Mouse (Mus musculus) MEL (cell line): ENCODE results near the gene Adcy4. TPM values are rescaled to one million over a fixed set of nuclear protein-coding genes. Genes with fewer than 3 reads are reported as not detected.

Experiments used
- DNase-seq: peaks from one replicate; pipeline ENCODE4 v3.0.0; 2011; ENCODE audit warnings: low read depth, low spot score
- H3K27ac ChIP-seq: 2 replicates; pipeline ENCODE4 v1.5.1; 2012; ENCODE audit warnings: low read depth, mild to moderate bottlenecking, control low read depth, low read length, moderate library complexity; ENCODE audit not compliant: control insufficient read depth
- H3K27me3 ChIP-seq, 2 experiments: fragments of 150-350 bp in 1 of 2; sonication (generic) in 1 of 2; 2 replicates each; pipeline ENCODE4 v1.6.1; 2012; ENCODE audit warnings: low read length in 2 of 2, mild to moderate bottlenecking in 2 of 2, improper control_type of control experiment in 1 of 2, moderate library complexity in 1 of 2; ENCODE audit not compliant: insufficient read depth in 2 of 2, control insufficient read depth in 1 of 2
- H3K36me3 ChIP-seq, 2 experiments: 2 replicates each; pipeline ENCODE4 v1.6.1; 2012 to 2014; ENCODE audit warnings: low read length in 2 of 2, improper control_type of control experiment in 1 of 2, inconsistent platforms in 1 of 2, mild to moderate bottlenecking in 1 of 2; ENCODE audit not compliant: insufficient read depth in 2 of 2, control insufficient read depth in 1 of 2
- H3K4me1 ChIP-seq, 2 experiments: fragments of 150-350 bp in 1 of 2; sonication (generic) in 1 of 2; 2 replicates each; pipeline ENCODE4 v1.6.1; 2012; ENCODE audit warnings: low read length in 2 of 2, improper control_type of control experiment in 1 of 2, mild to moderate bottlenecking in 1 of 2; ENCODE audit not compliant: insufficient read depth in 2 of 2, control insufficient read depth in 1 of 2
- H3K4me3 ChIP-seq, 2 experiments: fragments of 150-350 bp in 1 of 2; sonication (generic) in 1 of 2; 2 replicates each; pipeline ENCODE4 v1.5.1; 2012; ENCODE audit warnings: low read depth in 2 of 2, low read length in 2 of 2, mild to moderate bottlenecking in 2 of 2, moderate library complexity in 2 of 2, control low read depth in 1 of 2, improper control_type of control experiment in 1 of 2; ENCODE audit not compliant: control insufficient read depth in 1 of 2, insufficient read depth in 1 of 2
- H3K79me2 ChIP-seq: 2 replicates; pipeline ENCODE4 v1.6.1; 2012; ENCODE audit warnings: mild to moderate bottlenecking, low read length, moderate library complexity; ENCODE audit not compliant: control insufficient read depth, poor library complexity, insufficient read depth
- H3K9ac ChIP-seq: 2 replicates; pipeline ENCODE4 v1.6.1; 2012; ENCODE audit warnings: low read depth, mild to moderate bottlenecking, control low read depth, low read length, moderate library complexity; ENCODE audit not compliant: control insufficient read depth, poor library complexity, severe bottlenecking
- H3K9me3 ChIP-seq: fragments of 150-350 bp; sonication (generic); replicated peaks from 2 replicates; pipeline ENCODE4 v1.6.1; 2012; ENCODE audit warnings: mild to moderate bottlenecking, low read length, improper control_type of control experiment, moderate library complexity; ENCODE audit not compliant: insufficient read depth
- CHD2 ChIP-seq: IDR thresholded peaks from 2 replicates; pipeline ENCODE4 v1.6.1; 2011; ENCODE audit warnings: low read length, improper control_type of control experiment
- CTCF ChIP-seq, 3 experiments: IDR thresholded peaks in 2 of 3; conservative IDR thresholded peaks in 1 of 3; 2 replicates each; pipeline ENCODE4 v1.5.1; 2011 to 2012; ENCODE audit warnings: low read length in 3 of 3, low read depth in 2 of 3, mild to moderate bottlenecking in 2 of 3, improper control_type of control experiment in 1 of 3, inconsistent platforms in 1 of 3, mixed read lengths in 1 of 3, moderate library complexity in 1 of 3; ENCODE audit not compliant: control insufficient read depth in 1 of 3, insufficient read depth in 1 of 3, poor library complexity in 1 of 3, severe bottlenecking in 1 of 3
- EP300 ChIP-seq, 2 experiments: IDR thresholded peaks; 2 replicates each; pipeline ENCODE4 v1.6.1; 2011; ENCODE audit warnings: improper control_type of control experiment in 2 of 2, low read length in 2 of 2, low read depth in 1 of 2, mild to moderate bottlenecking in 1 of 2
- ETS1 ChIP-seq: IDR thresholded peaks from 2 replicates; pipeline ENCODE4 v1.6.1; 2012; ENCODE audit warnings: low read depth, mild to moderate bottlenecking, inconsistent platforms, low read length, improper control_type of control experiment, moderate library complexity
- GABPA ChIP-seq: IDR thresholded peaks from 2 replicates; pipeline ENCODE4 v1.6.1; 2012; ENCODE audit warnings: low read depth, mild to moderate bottlenecking, inconsistent platforms, low read length, improper control_type of control experiment, moderate library complexity
- GATA1 ChIP-seq: IDR thresholded peaks from 2 replicates; pipeline ENCODE4 v1.6.1; 2011; ENCODE audit warnings: low read depth, low read length, improper control_type of control experiment
- HCFC1 ChIP-seq: IDR thresholded peaks from 2 replicates; pipeline ENCODE4 v1.6.1; 2012; ENCODE audit warnings: low read depth, mild to moderate bottlenecking, inconsistent platforms, low read length, improper control_type of control experiment, moderate library complexity
- JUND ChIP-seq: IDR thresholded peaks from 2 replicates; pipeline ENCODE4 v1.6.1; 2011; ENCODE audit warnings: low read depth, mild to moderate bottlenecking, improper control_type of control experiment, low read length
- MAX ChIP-seq: IDR thresholded peaks from 2 replicates; pipeline ENCODE4 v1.6.1; 2011; ENCODE audit warnings: low read length, improper control_type of control experiment
- MEF2A ChIP-seq: IDR thresholded peaks from 2 replicates; pipeline ENCODE4 v1.6.1; 2014; ENCODE audit warnings: low read depth, mild to moderate bottlenecking, inconsistent platforms, low read length, improper control_type of control experiment; ENCODE audit not compliant: poor library complexity, insufficient replicate concordance, severe bottlenecking; ENCODE audit errors: extremely low read depth
- MXI1 ChIP-seq: IDR thresholded peaks from 2 replicates; pipeline ENCODE4 v1.6.1; 2011; ENCODE audit warnings: mild to moderate bottlenecking, low read depth, low read length, improper control_type of control experiment
- MYB ChIP-seq: IDR thresholded peaks from 2 replicates; pipeline ENCODE4 v1.6.1; 2011; ENCODE audit warnings: mild to moderate bottlenecking, low read depth, low read length, improper control_type of control experiment
- MYC ChIP-seq: IDR thresholded peaks from 2 replicates; pipeline ENCODE4 v1.6.1; 2011; ENCODE audit warnings: low read depth, mild to moderate bottlenecking, low read length, improper control_type of control experiment, moderate library complexity
- POLR2A ChIP-seq, 2 experiments: IDR thresholded peaks; 2 replicates each; pipeline ENCODE4 v1.6.1; 2011 to 2012; ENCODE audit warnings: low read length in 2 of 2, mild to moderate bottlenecking in 2 of 2, control low read depth in 1 of 2, improper control_type of control experiment in 1 of 2, low read depth in 1 of 2, moderate library complexity in 1 of 2; ENCODE audit not compliant: control insufficient read depth in 1 of 2, insufficient read depth in 1 of 2, poor library complexity in 1 of 2
- POLR2AphosphoS2 ChIP-seq: IDR thresholded peaks from 2 replicates; pipeline ENCODE4 v1.6.1; 2011; ENCODE audit warnings: low read length, improper control_type of control experiment
- RCOR1 ChIP-seq: IDR thresholded peaks from 2 replicates; pipeline ENCODE4 v1.6.1; 2012; ENCODE audit warnings: low read depth, mild to moderate bottlenecking, inconsistent platforms, low read length, improper control_type of control experiment
- SIN3A ChIP-seq: IDR thresholded peaks from 2 replicates; pipeline ENCODE4 v1.6.1; 2012; ENCODE audit warnings: low read length, improper control_type of control experiment, inconsistent platforms
- SMC3 ChIP-seq: IDR thresholded peaks from 2 replicates; pipeline ENCODE4 v1.6.1; 2011; ENCODE audit warnings: low read depth, low read length, improper control_type of control experiment
- TAL1 ChIP-seq: IDR thresholded peaks from 2 replicates; pipeline ENCODE4 v1.6.1; 2012; ENCODE audit warnings: mild to moderate bottlenecking, inconsistent platforms, low read length, moderate library complexity, mixed read lengths
- TBP ChIP-seq: IDR thresholded peaks from 2 replicates; pipeline ENCODE4 v1.8.0; 2011; ENCODE audit warnings: low read depth, low read length, improper control_type of control experiment
- TCF12 ChIP-seq: IDR thresholded peaks from 2 replicates; pipeline ENCODE4 v1.6.1; 2014; ENCODE audit warnings: low read depth, mild to moderate bottlenecking, inconsistent platforms, low read length, improper control_type of control experiment, moderate library complexity
- UBTF ChIP-seq: IDR thresholded peaks from 2 replicates; pipeline ENCODE4 v1.6.1; 2012; ENCODE audit warnings: low read depth, mild to moderate bottlenecking, inconsistent platforms, low read length, improper control_type of control experiment, moderate library complexity, borderline replicate concordance; ENCODE audit not compliant: insufficient read depth
- USF1 ChIP-seq: IDR thresholded peaks from 2 replicates; pipeline ENCODE4 v1.6.1; 2014; ENCODE audit warnings: low read depth, mild to moderate bottlenecking, inconsistent platforms, low read length, improper control_type of control experiment, moderate library complexity
- ZC3H11A ChIP-seq: IDR thresholded peaks from 2 replicates; pipeline ENCODE4 v1.6.1; 2012; ENCODE audit warnings: low read depth, mild to moderate bottlenecking, inconsistent platforms, low read length, improper control_type of control experiment
- ZKSCAN1 ChIP-seq: IDR thresholded peaks from 2 replicates; pipeline ENCODE4 v1.6.1; 2012; ENCODE audit warnings: low read depth, mild to moderate bottlenecking, inconsistent platforms, low read length, improper control_type of control experiment, moderate library complexity
- ZMIZ1 ChIP-seq: IDR thresholded peaks from 2 replicates; pipeline ENCODE4 v1.6.1; 2012; ENCODE audit warnings: low read depth, mild to moderate bottlenecking, inconsistent platforms, low read length, improper control_type of control experiment, moderate library complexity
- polyA plus RNA-seq, 2 experiments: library from polyadenylated mRNA; stranded (reverse) in 1 of 2; unstranded in 1 of 2; fragments of >175 nt in 1 of 2; fragments of >200 nt in 1 of 2; gene quantifications; 2 replicates each; pipeline versions ENCODE4 v1.2.1 to v1.2.4; 2012; ENCODE audit warnings: low replicate concordance in 2 of 2, low read depth in 1 of 2; ENCODE audit not compliant: insufficient read length in 2 of 2, insufficient read depth in 1 of 2, missing spikeins in 1 of 2
- total RNA-seq: library from RNA; depleted of rRNA; stranded (reverse); fragments of 300-350 nt; gene quantifications from 2 replicates; pipeline ENCODE4 v1.2.3, GENCODE M21; 2012

Gene Adcy4
- total and polyA plus RNA-seq, 3 experiments: 0.19 to 0.35 TPM; not detected in 1

- no peak for TF ChIP-seq ZMIZ1
- no peak for TF ChIP-seq CHD2
These were observed 60.5 kb downstream of the Adcy4 start (continued) for GRCm38 (mm10) chr14:55723433-55723832.

- H3K4me1 ChIP-seq: peaks cover 11 to 12% of the 10 kb centered on the region in 2 experiments
- no peaks in the 10 kb centered on the region for H3K27me3 ChIP-seq
- H3K79me2 ChIP-seq: peaks cover 2% of the 10 kb centered on the region; the same call in 1 of the 2 replicates
- H3K36me3 ChIP-seq: peaks cover 0 to 14% of the 10 kb centered on the region in 2 experiments; a peak in 2 of 4 replicates
- H3K9me3 ChIP-seq: no peaks in the 10 kb centered on the region
- H3K4me3 ChIP-seq: peak overlapping the region; percentile 84 to 90
- H3K9ac ChIP-seq: peak overlapping the region; percentile 83
- peak overlapping the region; percentile 88 for H3K27ac ChIP-seq
- TF ChIP-seq GATA1 (0 out of 2 replicates have a peak, but pooled peaks have one; percentile 50), TAL1 (0 out of 2 replicates have a peak, but pooled peaks have one; percentile 4), POLR2AphosphoS2 (no peak), MAX (no peak), ETS1 (peak; percentile 49; the same call in 1 of the 2 replicates), HCFC1 (no peak), CTCF (IDR thresholded peaks at IDR 0.05 in 2 of 3, conservative IDR thresholded peaks at IDR 0.05 in 1 of 3; ENCODE audit: control insufficient read depth in 1 of 3, insufficient read depth in 1 of 3, low read depth in 2 of 3, low read length in 3 of 3, poor library complexity in 1 of 3, severe bottlenecking in 1 of 3) (no peak), UBTF (no peak), ZMIZ1 (no peak), MEF2A (no peak), RCOR1 (no peak)
- DNase-seq: peak; percentile 67
These were observed 61.4 kb downstream of the Adcy4 start for GRCm38 (mm10) chr14:55722438-55722945.

- H3K27me3 ChIP-seq: no peaks in the 10 kb centered on the region
- H3K4me1 ChIP-seq: peaks cover 11 to 12% of the 10 kb centered on the region in 2 experiments
- peak within 1 kb of the TSS; percentile 83 for H3K9ac ChIP-seq
- H3K9me3 ChIP-seq: no peaks in the 10 kb centered on the region
- peak within 1 kb of the TSS; percentile 88 for H3K27ac ChIP-seq
- peaks cover 2% of the 10 kb centered on the region; the same call in 1 of the 2 replicates for H3K79me2 ChIP-seq
- peak; percentile 97 for DNase-seq
- H3K4me3 ChIP-seq: peak within 1 kb of the TSS; percentile 84 to 90
- peaks cover 0 to 14% of the 10 kb centered on the region in 2 experiments; a peak in 2 of 4 replicates for H3K36me3 ChIP-seq
- TF ChIP-seq SIN3A (peak; percentile 85), MXI1 (peak; percentile 93), UBTF (no peak), ZMIZ1 (peak; percentile 50; the same call in 1 of the 2 replicates), SMC3 (peak; percentile 29), MYB (no peak), TBP (peak; percentile 79), HCFC1 (peak; percentile 87), GABPA (peak; percentile 75; the same call in 1 of the 2 replicates), ZC3H11A (no peak), RCOR1 (0 out of 2 replicates have a peak, but pooled peaks have one; percentile 4), MAX (peak; percentile 51; the same call in 1 of the 2 replicates), EP300 (IDR thresholded peaks at IDR 0.05; ENCODE audit: low read depth in 1 of 2, low read length in 2 of 2) (peak in 1 of 2 experiments; percentile 38; a peak in 3 of 4 replicates), CTCF (IDR thresholded peaks at IDR 0.05 in 2 of 3, conservative IDR thresholded peaks at IDR 0.05 in 1 of 3; ENCODE audit: control insufficient read depth in 1 of 3, insufficient read depth in 1 of 3, low read depth in 2 of 3, low read length in 3 of 3, poor library complexity in 1 of 3, severe bottlenecking in 1 of 3) (peak; percentile 73 to 95 (median 92)), ZKSCAN1 (no peak), TCF12 (peak; percentile 73), USF1 (peak; percentile 41), ETS1 (peak; percentile 64; the same call in 1 of the 2 replicates), JUND (no peak), MYC (peak; percentile 62), POLR2A (IDR thresholded peaks at IDR 0.05; ENCODE audit: control insufficient read depth in 1 of 2, insufficient read depth in 1 of 2, low read depth in 1 of 2, low read length in 2 of 2, poor library complexity in 1 of 2) (peak; percentile 62 to 76; a peak in 3 of 4 replicates)
These were observed 62.0 kb downstream of the Adcy4 start, which contains the start of gene Rabggta for GRCm38 (mm10) chr14:55721700-55722437. Gene Rabggta (minus strand): TSS chr14:55722263.
